Mouse (Mus musculus): ENCODE data around the gene Zbtb46. TPM values are rescaled to one million over a fixed set of nuclear protein-coding genes. Genes with fewer than 3 reads are reported as not detected.
A peak's percentile ranks its signal among the peaks of the same experiment; 100 is the strongest.

Zbtb46 gene
- polyA plus RNA-seq, 1 experiment from 2014 or later: 9.1 TPM

GRCm38 (mm10) chr2:181420903-181421638 lies 38.2 kb downstream of the Zbtb46 start:
- H3K4me3 ChIP-seq (ENCODE audit: low read depth, low read length): no peak overlapping the region
- 73% methylated on average over 4 of the region's 4 CpGs for WGBS
- no peak for DNase-seq (ENCODE audit: low spot score)

GRCm38 (mm10) chr2:181420426-181420825 lies 38.8 kb downstream of the Zbtb46 start:
- Histone ChIP-seq H3K27ac (ENCODE audit: low read depth) (no peak overlapping the region), H3K4me3 (ENCODE audit: low read depth, low read length) (no peak overlapping the region), H3K27me3 (replicated peaks; ENCODE audit: control insufficient read depth, insufficient read depth, low read length) (no peaks in the 10 kb centered on the region), H3K4me2 (ENCODE audit: low read length) (no peak overlapping the region), H3K9me3 (ENCODE audit: control insufficient read depth, low read length) (no peaks in the 10 kb centered on the region), H3K36me3 (ENCODE audit: control insufficient read depth, insufficient read depth, low read length) (peaks cover 15% of the 10 kb centered on the region), H3K9ac (ENCODE audit: low read length) (no peak overlapping the region), H3K4me1 (replicated peaks; ENCODE audit: control insufficient read depth, insufficient read depth, low read length) (no peaks in the 10 kb centered on the region)
- WGBS: 70% methylated on average over 4 of the region's 4 CpGs
- no peak for ATAC-seq (replicated peaks; ENCODE audit: low FRiP score, low TSS enrichment, low read depth)
- no peak for DNase-seq (ENCODE audit: low spot score)

More at GRCm38 (mm10) chr2:181420903-181421638, 38.2 kb downstream of the Zbtb46 start:
- ATAC-seq (replicated peaks; ENCODE audit: low FRiP score, low TSS enrichment, low read depth): no peak
- Histone ChIP-seq H3K9me3 (ENCODE audit: control insufficient read depth, low read length) (no peaks in the 10 kb centered on the region), H3K4me2 (ENCODE audit: low read length) (no peak overlapping the region), H3K36me3 (ENCODE audit: control insufficient read depth, insufficient read depth, low read length) (peaks cover 15% of the 10 kb centered on the region), H3K9ac (ENCODE audit: low read length) (no peak overlapping the region), H3K27me3 (replicated peaks; ENCODE audit: control insufficient read depth, insufficient read depth, low read length) (no peaks in the 10 kb centered on the region), H3K4me1 (replicated peaks; ENCODE audit: control insufficient read depth, insufficient read depth, low read length) (no peaks in the 10 kb centered on the region), H3K27ac (ENCODE audit: low read depth) (no peak overlapping the region)

- no peaks in the 10 kb centered on the region for H3K27me3 ChIP-seq (replicated peaks; ENCODE audit: control insufficient read depth, insufficient read depth, low read length)
- ATAC-seq (replicated peaks; ENCODE audit: low FRiP score, low TSS enrichment, low read depth): no peak
- no peak overlapping the region for H3K27ac ChIP-seq (ENCODE audit: low read depth)
- peaks cover 15% of the 10 kb centered on the region for H3K36me3 ChIP-seq (ENCODE audit: control insufficient read depth, insufficient read depth, low read length)
- no peak overlapping the region for H3K4me2 ChIP-seq (ENCODE audit: low read length)
- H3K9ac ChIP-seq (ENCODE audit: low read length): no peak overlapping the region
- H3K4me3 ChIP-seq (ENCODE audit: low read depth, low read length): no peak overlapping the region
- no peaks in the 10 kb centered on the region for H3K4me1 ChIP-seq (replicated peaks; ENCODE audit: control insufficient read depth, insufficient read depth, low read length)
- WGBS: 83% methylated on average over 7 of the region's 7 CpGs
- DNase-seq (ENCODE audit: low spot score): no peak
- H3K9me3 ChIP-seq (ENCODE audit: control insufficient read depth, low read length): no peaks in the 10 kb centered on the region
These were observed 39.9 kb downstream of the Zbtb46 start for GRCm38 (mm10) chr2:181419359-181419758.

- Histone ChIP-seq H3K36me3 (ENCODE audit: control insufficient read depth, insufficient read depth, low read length) (no peaks in the 10 kb centered on the region), H3K4me2 (ENCODE audit: low read length) (no peak overlapping the region), H3K4me3 (ENCODE audit: low read depth, low read length) (no peak overlapping the region), H3K27ac (ENCODE audit: low read depth) (no peak overlapping the region), H3K9ac (ENCODE audit: low read length) (no peak overlapping the region), H3K27me3 (replicated peaks; ENCODE audit: control insufficient read depth, insufficient read depth, low read length) (no peaks in the 10 kb centered on the region), H3K4me1 (replicated peaks; ENCODE audit: control insufficient read depth, insufficient read depth, low read length) (no peaks in the 10 kb centered on the region), H3K9me3 (ENCODE audit: control insufficient read depth, low read length) (no peaks in the 10 kb centered on the region)
- 60% methylated on average over 3 of the region's 3 CpGs for whole genome bisulfite sequencing
- DNase-seq (ENCODE audit: low spot score) (no peak), ATAC-seq (replicated peaks; ENCODE audit: low FRiP score, low TSS enrichment, low read depth) (no peak)
These were observed 43.3 kb downstream of the Zbtb46 start for GRCm38 (mm10) chr2:181415945-181416344.

- Histone ChIP-seq H3K9me3 (ENCODE audit: control insufficient read depth, low read length) (no peaks in the 10 kb centered on the region), H3K4me1 (replicated peaks; ENCODE audit: control insufficient read depth, insufficient read depth, low read length) (no peaks in the 10 kb centered on the region), H3K27ac (ENCODE audit: low read depth) (no peak overlapping the region), H3K9ac (ENCODE audit: low read length) (no peak overlapping the region), H3K4me2 (ENCODE audit: low read length) (no peak overlapping the region), H3K27me3 (replicated peaks; ENCODE audit: control insufficient read depth, insufficient read depth, low read length) (no peaks in the 10 kb centered on the region), H3K36me3 (ENCODE audit: control insufficient read depth, insufficient read depth, low read length) (no peaks in the 10 kb centered on the region), H3K4me3 (ENCODE audit: low read depth, low read length) (no peak overlapping the region)
- 52% methylated on average over 2 of the region's 2 CpGs for WGBS
- DNase-seq (ENCODE audit: low spot score) (no peak), ATAC-seq (replicated peaks; ENCODE audit: low FRiP score, low TSS enrichment, low read depth) (no peak)
These were observed 46.1 kb downstream of the Zbtb46 start for GRCm38 (mm10) chr2:181413141-181413540.

- H3K4me3 ChIP-seq (ENCODE audit: low read depth, low read length): no peak overlapping the region
- DNase-seq (ENCODE audit: low spot score): peak; percentile 75
These were observed 48.3 kb downstream of the Zbtb46 start for GRCm38 (mm10) chr2:181410760-181411473.

GRCm38 (mm10) chr2:181409643-181410042 lies 49.6 kb downstream of the Zbtb46 start:
- no peak for ATAC-seq (replicated peaks; ENCODE audit: low FRiP score, low TSS enrichment, low read depth)
- 83% methylated on average over 7 of the region's 7 CpGs for WGBS
- no peaks in the 10 kb centered on the region for H3K36me3 ChIP-seq (ENCODE audit: control insufficient read depth, insufficient read depth, low read length)

More at GRCm38 (mm10) chr2:181410760-181411473, 48.3 kb downstream of the Zbtb46 start:
- H3K36me3 ChIP-seq (ENCODE audit: control insufficient read depth, insufficient read depth, low read length): no peaks in the 10 kb centered on the region
- no peak overlapping the region for H3K27ac ChIP-seq (ENCODE audit: low read depth)
- H3K9me3 ChIP-seq (ENCODE audit: control insufficient read depth, low read length): no peaks in the 10 kb centered on the region
- H3K4me2 ChIP-seq (ENCODE audit: low read length): no peak overlapping the region
- H3K9ac ChIP-seq (ENCODE audit: low read length): no peak overlapping the region
- WGBS: 54% methylated on average over 4 of the region's 4 CpGs
- no peaks in the 10 kb centered on the region for H3K27me3 ChIP-seq (replicated peaks; ENCODE audit: control insufficient read depth, insufficient read depth, low read length)
- no peaks in the 10 kb centered on the region for H3K4me1 ChIP-seq (replicated peaks; ENCODE audit: control insufficient read depth, insufficient read depth, low read length)
- ATAC-seq (replicated peaks; ENCODE audit: low FRiP score, low TSS enrichment, low read depth): no peak

GRCm38 (mm10) chr2:181403722-181404121 lies 55.5 kb downstream of the Zbtb46 start:
- 88% methylated on average over 3 of the region's 3 CpGs for WGBS
- Histone ChIP-seq H3K4me3 (ENCODE audit: low read depth, low read length) (no peak overlapping the region), H3K9me3 (ENCODE audit: control insufficient read depth, low read length) (no peaks in the 10 kb centered on the region), H3K36me3 (ENCODE audit: control insufficient read depth, insufficient read depth, low read length) (no peaks in the 10 kb centered on the region), H3K4me2 (ENCODE audit: low read length) (no peak overlapping the region), H3K27ac (ENCODE audit: low read depth) (no peak overlapping the region), H3K27me3 (replicated peaks; ENCODE audit: control insufficient read depth, insufficient read depth, low read length) (no peaks in the 10 kb centered on the region), H3K4me1 (replicated peaks; ENCODE audit: control insufficient read depth, insufficient read depth, low read length) (no peaks in the 10 kb centered on the region), H3K9ac (ENCODE audit: low read length) (no peak overlapping the region)
- DNase-seq (ENCODE audit: low spot score): no peak
- ATAC-seq (replicated peaks; ENCODE audit: low FRiP score, low TSS enrichment, low read depth): no peak

More at GRCm38 (mm10) chr2:181409643-181410042, 49.6 kb downstream of the Zbtb46 start:
- no peak for DNase-seq (ENCODE audit: low spot score)
- Histone ChIP-seq H3K27me3 (replicated peaks; ENCODE audit: control insufficient read depth, insufficient read depth, low read length) (no peaks in the 10 kb centered on the region), H3K4me1 (replicated peaks; ENCODE audit: control insufficient read depth, insufficient read depth, low read length) (no peaks in the 10 kb centered on the region), H3K4me2 (ENCODE audit: low read length) (no peak overlapping the region), H3K9ac (ENCODE audit: low read length) (no peak overlapping the region), H3K4me3 (ENCODE audit: low read depth, low read length) (no peak overlapping the region), H3K27ac (ENCODE audit: low read depth) (no peak overlapping the region), H3K9me3 (ENCODE audit: control insufficient read depth, low read length) (no peaks in the 10 kb centered on the region)

Measured in intestine, embryonic 14.5 days (tissue).